Mouse (Mus musculus) right cerebral cortex, postnatal 4 days (tissue): Measurements from ENCODE around the gene Olfr1353.
"Not testable (repeated sequence)": the region's sequence is repeated elsewhere in the genome, so short reads cannot be mapped to it uniquely, and the experiment has no call there.

Experiments
- DNase-seq: peaks from one replicate; pipeline ENCODE4 v3.0.0-alpha.2; 2022

The Olfr1353 gene

GRCm38 (mm10) chr10:78963009-78963408, at the start of gene Olfr1353:
Gene Olfr1353, plus strand, starts transcription at chr10:78963309.
- not testable (repeated sequence) for DNase-seq

GRCm38 (mm10) chr10:78950336-78950735, 12.8 kb upstream of the Olfr1353 start, which contains the start of gene Olfr8:
Gene Olfr8, plus strand, starts transcription at chr10:78950636.
- DNase-seq, result not testable (repeated sequence)

GRCm38 (mm10) chr10:78980750-78981149, 17.6 kb downstream of the Olfr1353 start, which contains the start of gene Olfr1352:
Gene Olfr1352, plus strand, starts transcription at chr10:78981050.
- no peak for DNase-seq

- no peak for DNase-seq
Observed at GRCm38 (mm10) chr10:79012172-79012571, 49.1 kb downstream of the Olfr1353 start, which contains the start of gene Olfr1351. Gene Olfr1351, plus strand, starts transcription at chr10:79012472.
